Mouse (Mus musculus): ENCODE data around the gene Glod4.

- TF ChIP-seq CTCF (IDR thresholded peaks at IDR 0.05; ENCODE audit: low read depth) (no peak), EP300 (IDR thresholded peaks at IDR 0.05; ENCODE audit: low read depth) (no peak)
Measured at GRCm38 (mm10) chr11:76084943-76085342, 158.6 kb downstream of the Glod4 start.

Data from liver, embryonic 14.5 days (tissue).